Mouse (Mus musculus): ENCODE data around the gene Fgfr3. TPM values are rescaled to one million over a fixed set of nuclear protein-coding genes. Genes with fewer than 3 reads are reported as not detected.
A peak's percentile ranks its signal among the peaks of the same experiment; 100 is the strongest.

Fgfr3 gene
- total RNA-seq, 1 experiment = 3.9 TPM

- in situ Hi-C loops (cut with MboI; ENCODE audit: low sequenced_read_pairs in 2 of 2, unreplicated experiment in 2 of 2) = loop anchor here in 1 of 2 experiments (10.0 to 25.0 kb wide), 2 partner anchors 289 to 1663 kb away; partner anchors contain the start of genes Hmx1 and Nkx1-1
- Histone ChIP-seq H3K27ac (ENCODE audit: insufficient read depth, low read depth, low read length, poor library complexity, severe bottlenecking) (no peak overlapping the region), H3K4me3 (ENCODE audit: insufficient read depth in 1 of 2, low read depth in 1 of 2, low read length in 2 of 2, poor library complexity in 1 of 2, severe bottlenecking in 1 of 2) (peak overlapping the region; percentile 26 to 55)
Measured at GRCm38 (mm10) chr5:33723641-33724465, 2.4 kb downstream of the Fgfr3 start.

GRCm38 (mm10) chr5:33726081-33726647 is 4.7 kb downstream of the Fgfr3 start:
- in situ Hi-C loops (cut with MboI; ENCODE audit: low sequenced_read_pairs in 2 of 2, unreplicated experiment in 2 of 2) = loop anchor here in 1 of 2 experiments (10.0 kb wide), 1 partner anchor 291 kb away; the partner anchor contains the start of gene Nkx1-1
- Histone ChIP-seq H3K4me1 (ENCODE audit: control insufficient read depth in 2 of 2, insufficient read depth in 2 of 2, low read length in 2 of 2, poor library complexity in 1 of 2) (peaks cover 0 to 6% of the 10 kb centered on the region in 2 experiments; a peak in 1 of 4 replicates), H3K9me3 (ENCODE audit: control insufficient read depth, insufficient read depth, low read depth, low read length) (no peaks in the 10 kb centered on the region), H3K36me3 (ENCODE audit: control insufficient read depth, insufficient read depth, low read length, poor library complexity, severe bottlenecking) (no peaks in the 10 kb centered on the region), H3K4me3 (ENCODE audit: insufficient read depth in 1 of 2, low read depth in 1 of 2, low read length in 2 of 2, poor library complexity in 1 of 2, severe bottlenecking in 1 of 2) (no peak overlapping the region), H3K27ac (ENCODE audit: insufficient read depth, low read depth, low read length, poor library complexity, severe bottlenecking) (no peak overlapping the region), H3K9ac (ENCODE audit: insufficient read depth, low read depth, low read length, poor library complexity, severe bottlenecking) (no peak overlapping the region)
- TF ChIP-seq MAFK (IDR thresholded peaks at IDR 0.05; ENCODE audit: insufficient read depth, low read depth, low read length) (no peak), ZC3H11A (IDR thresholded peaks at IDR 0.05; ENCODE audit: borderline replicate concordance, low read depth, low read length) (no peak), CHD2 (IDR thresholded peaks at IDR 0.05; ENCODE audit: low read depth, low read length) (no peak), ZNF384 (IDR thresholded peaks at IDR 0.05; ENCODE audit: low read depth, low read length) (no peak), HCFC1 (IDR thresholded peaks at IDR 0.05; ENCODE audit: borderline replicate concordance, insufficient read depth, low read length) (no peak)
- no peak for DNase-seq (ENCODE audit: low read depth, low spot score)

More at GRCm38 (mm10) chr5:33723641-33724465, 2.4 kb downstream of the Fgfr3 start:
- DNase-seq (ENCODE audit: low read depth, low spot score) = no peak
- no peaks in the 10 kb centered on the region for H3K36me3 ChIP-seq (ENCODE audit: control insufficient read depth, insufficient read depth, low read length, poor library complexity, severe bottlenecking)
- no peaks in the 10 kb centered on the region for H3K9me3 ChIP-seq (ENCODE audit: control insufficient read depth, insufficient read depth, low read depth, low read length)
- H3K4me1 ChIP-seq (ENCODE audit: control insufficient read depth in 2 of 2, insufficient read depth in 2 of 2, low read length in 2 of 2, poor library complexity in 1 of 2) = peaks cover 0 to 7% of the 10 kb centered on the region in 2 experiments; a peak in 1 of 4 replicates
- no peak overlapping the region for H3K9ac ChIP-seq (ENCODE audit: insufficient read depth, low read depth, low read length, poor library complexity, severe bottlenecking)
- TF ChIP-seq HCFC1 (IDR thresholded peaks at IDR 0.05; ENCODE audit: borderline replicate concordance, insufficient read depth, low read length) (no peak), ZC3H11A (IDR thresholded peaks at IDR 0.05; ENCODE audit: borderline replicate concordance, low read depth, low read length) (no peak), ZNF384 (IDR thresholded peaks at IDR 0.05; ENCODE audit: low read depth, low read length) (no peak), MAFK (IDR thresholded peaks at IDR 0.05; ENCODE audit: insufficient read depth, low read depth, low read length) (no peak), CHD2 (IDR thresholded peaks at IDR 0.05; ENCODE audit: low read depth, low read length) (no peak)

- TF ChIP-seq ZC3H11A (IDR thresholded peaks at IDR 0.05; ENCODE audit: borderline replicate concordance, low read depth, low read length) = no peak
- H3K36me3 ChIP-seq (ENCODE audit: control insufficient read depth, insufficient read depth, low read length, poor library complexity, severe bottlenecking) = no peaks in the 10 kb centered on the region
- H3K4me1 ChIP-seq (ENCODE audit: control insufficient read depth in 2 of 2, insufficient read depth in 2 of 2, low read length in 2 of 2, poor library complexity in 1 of 2) = peaks cover 0 to 10% of the 10 kb centered on the region in 2 experiments; a peak in 1 of 4 replicates
- no peak for DNase-seq (ENCODE audit: low read depth, low spot score)
- H3K9ac ChIP-seq (ENCODE audit: insufficient read depth, low read depth, low read length, poor library complexity, severe bottlenecking) = no peak overlapping the region
- H3K9me3 ChIP-seq (ENCODE audit: control insufficient read depth, insufficient read depth, low read depth, low read length) = no peaks in the 10 kb centered on the region
- H3K27ac ChIP-seq (ENCODE audit: insufficient read depth, low read depth, low read length, poor library complexity, severe bottlenecking) = no peak overlapping the region
- in situ Hi-C loops (cut with MboI; ENCODE audit: low sequenced_read_pairs in 2 of 2, unreplicated experiment in 2 of 2) = loop anchor here in 1 of 2 experiments (10.0 kb wide), 1 partner anchor 292 kb away; the partner anchor contains the start of gene Nkx1-1
- H3K4me3 ChIP-seq (ENCODE audit: insufficient read depth in 1 of 2, low read depth in 1 of 2, low read length in 2 of 2, poor library complexity in 1 of 2, severe bottlenecking in 1 of 2) = no peak overlapping the region
Measured at GRCm38 (mm10) chr5:33726891-33727290, 5.4 kb downstream of the Fgfr3 start.

GRCm38 (mm10) chr5:33728841-33729240 is 7.4 kb downstream of the Fgfr3 start:
- no peak overlapping the region for H3K27ac ChIP-seq (ENCODE audit: insufficient read depth, low read depth, low read length, poor library complexity, severe bottlenecking)
- H3K36me3 ChIP-seq (ENCODE audit: control insufficient read depth, insufficient read depth, low read length, poor library complexity, severe bottlenecking) = no peaks in the 10 kb centered on the region; the same call in 1 of the 2 replicates
- in situ Hi-C loops (cut with MboI; ENCODE audit: low sequenced_read_pairs in 2 of 2, unreplicated experiment in 2 of 2) = loop anchor here in 1 of 2 experiments (10.0 kb wide), 1 partner anchor 294 kb away; the partner anchor contains the start of gene Nkx1-1
- no peak overlapping the region for H3K9ac ChIP-seq (ENCODE audit: insufficient read depth, low read depth, low read length, poor library complexity, severe bottlenecking)
- H3K4me3 ChIP-seq (ENCODE audit: insufficient read depth in 1 of 2, low read depth in 1 of 2, low read length in 2 of 2, poor library complexity in 1 of 2, severe bottlenecking in 1 of 2) = no peak overlapping the region
- DNase-seq (ENCODE audit: low read depth, low spot score) = no peak
- H3K4me1 ChIP-seq (ENCODE audit: control insufficient read depth in 2 of 2, insufficient read depth in 2 of 2, low read length in 2 of 2, poor library complexity in 1 of 2) = peaks cover 0 to 6% of the 10 kb centered on the region in 2 experiments; a peak in 1 of 4 replicates
- no peak for TF ChIP-seq HCFC1 (IDR thresholded peaks at IDR 0.05; ENCODE audit: borderline replicate concordance, insufficient read depth, low read length)
- no peak for TF ChIP-seq MAFK (IDR thresholded peaks at IDR 0.05; ENCODE audit: insufficient read depth, low read depth, low read length)
- no peak for TF ChIP-seq ZC3H11A (IDR thresholded peaks at IDR 0.05; ENCODE audit: borderline replicate concordance, low read depth, low read length)
- TF ChIP-seq ZNF384 (IDR thresholded peaks at IDR 0.05; ENCODE audit: low read depth, low read length) = no peak
- TF ChIP-seq CHD2 (IDR thresholded peaks at IDR 0.05; ENCODE audit: low read depth, low read length) = no peak
- no peaks in the 10 kb centered on the region for H3K9me3 ChIP-seq (ENCODE audit: control insufficient read depth, insufficient read depth, low read depth, low read length)
